Mouse (Mus musculus): ENCODE measurements at regions not wholly inside any gene's neighbourhood (a gene's known extent, or its start where the extent isn't known, plus 50 kb on each side); places are given as distances from the start of the nearest gene placed in this dataset.

DNA sequence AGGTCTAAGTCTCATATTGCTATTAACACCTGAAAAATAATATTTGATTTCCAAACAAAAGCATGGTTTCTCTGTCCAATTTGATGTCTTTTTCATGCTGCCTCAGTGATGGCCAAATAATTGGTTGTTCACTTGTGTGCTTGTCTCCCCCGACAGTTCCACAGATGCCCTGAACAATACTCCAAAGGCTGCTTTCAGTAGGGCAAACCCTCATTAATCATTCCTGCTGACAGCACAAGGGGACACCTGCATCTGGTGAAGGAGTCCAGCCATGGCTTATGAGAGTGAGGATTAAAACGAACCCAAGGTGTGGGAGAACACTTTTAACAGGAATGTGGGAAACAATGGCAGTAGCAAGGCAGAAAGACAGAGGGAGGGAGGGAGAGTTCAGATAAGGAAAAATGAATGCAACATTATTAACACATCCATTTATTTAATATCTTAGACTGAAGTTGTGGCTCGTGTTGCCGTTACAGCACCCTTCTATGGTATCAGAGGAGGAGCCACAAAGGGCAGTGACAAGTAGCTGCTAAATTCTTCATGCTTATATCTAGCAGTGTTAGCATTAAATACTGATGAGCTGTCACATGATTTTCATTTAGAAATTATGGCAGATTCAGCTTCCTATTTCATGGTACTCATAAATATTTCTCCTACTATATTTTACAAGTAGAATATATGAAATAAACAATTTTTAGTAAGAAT lies 501.8 kb upstream of the Mms22l start:
- DNase-seq (ENCODE audit: low spot score in 2 of 2) = no peak

DNA sequence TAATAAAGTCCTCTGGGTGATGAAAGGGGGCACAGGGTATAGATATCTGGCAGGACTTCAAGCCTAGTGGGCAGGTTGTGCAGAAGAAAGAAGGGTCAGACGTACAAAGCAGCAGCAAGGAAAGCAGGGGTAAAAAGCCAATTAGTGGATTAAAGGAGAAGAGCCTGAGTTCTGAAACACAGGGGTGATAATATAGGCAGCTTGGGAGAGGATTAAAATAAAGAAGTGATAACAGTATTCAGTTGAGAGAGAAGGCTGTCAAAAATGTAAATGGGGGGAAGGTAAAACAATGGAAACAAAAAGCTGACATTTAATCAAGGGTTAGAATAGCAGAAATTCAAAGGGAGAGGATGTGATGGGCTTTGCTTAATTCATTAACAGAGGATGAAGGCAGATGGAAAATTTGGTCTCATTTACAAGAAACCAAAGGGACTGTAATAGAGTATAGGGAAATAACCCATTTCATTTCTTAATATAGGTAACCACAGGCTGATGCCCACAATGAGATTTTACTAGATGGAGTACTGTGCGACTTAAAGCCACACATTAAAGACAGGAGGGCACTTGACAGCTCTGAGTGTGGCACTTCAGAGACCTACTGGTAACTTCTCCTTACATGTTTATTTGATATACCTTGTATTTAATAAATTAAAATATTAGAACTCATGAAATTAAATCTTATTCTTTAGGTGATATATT lies 489.8 kb upstream of the Mms22l start:
- DNase-seq (ENCODE audit: low spot score in 2 of 2) = no peak

DNA sequence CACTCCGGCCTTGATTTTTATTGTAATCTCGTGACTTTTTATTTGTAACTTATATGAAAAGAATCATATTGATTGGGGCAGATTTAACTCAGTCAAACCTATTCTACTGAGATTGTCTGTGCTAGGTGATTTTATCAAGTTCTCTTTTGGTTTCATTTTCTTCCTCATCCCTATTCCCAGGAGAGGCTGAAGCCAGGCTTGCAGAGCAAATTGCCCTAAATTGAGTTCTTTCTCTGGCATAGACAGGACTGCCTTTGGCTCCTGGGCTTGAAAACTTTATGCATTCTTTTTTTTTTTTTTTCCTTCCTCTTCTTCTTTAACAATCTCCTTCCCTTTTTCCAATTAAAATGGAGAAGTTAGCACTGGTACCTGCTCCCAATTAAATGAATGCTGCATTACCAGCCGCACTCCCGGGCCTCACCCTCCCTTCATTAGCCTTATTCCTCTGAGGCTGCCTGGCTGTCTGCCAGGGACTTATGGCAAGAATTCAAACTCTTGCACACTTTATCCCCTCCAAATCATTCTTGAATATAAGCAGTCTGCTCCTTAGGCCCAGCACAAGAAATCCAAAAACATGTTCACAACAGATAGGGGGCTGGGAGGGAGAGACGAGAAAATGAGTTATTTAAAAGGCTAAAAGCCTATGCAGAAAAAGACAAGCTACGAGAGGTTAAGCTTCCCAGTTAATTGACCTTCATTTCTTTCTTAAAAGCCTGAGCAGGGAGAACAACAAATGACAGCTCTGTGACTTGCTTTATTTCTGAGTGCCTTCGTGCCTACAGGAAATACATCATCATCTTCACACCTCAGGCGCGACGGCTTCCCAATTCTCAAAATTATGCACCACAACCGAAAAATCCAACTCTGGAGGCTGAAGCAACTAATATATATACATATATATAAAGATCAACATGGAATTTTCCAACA lies 476.8 kb upstream of the Mms22l start:
- peak in 1 of 2 experiments; percentile 36 for DNase-seq (ENCODE audit: low spot score in 2 of 2)
